Mouse (Mus musculus) brain, embryonic 14.5 days (tissue): ENCODE data around the gene Msh4. TPM values are rescaled to one million over a fixed set of nuclear protein-coding genes. Genes with fewer than 3 reads are reported as not detected.

Experiments used
- DNase-seq: peaks from one replicate; pipeline ENCODE4 v3.0.0-alpha.2; 2011; ENCODE audit warnings: low read depth
- CTCF ChIP-seq: fragments of 200-500 bp; IDR thresholded peaks from 2 replicates; pipeline ENCODE4 v1.5.1; 2012; ENCODE audit warnings: inconsistent platforms, mild to moderate bottlenecking, moderate library complexity, borderline replicate concordance; ENCODE audit not compliant: insufficient read depth, insufficient read length; ENCODE audit errors: extremely low read depth
- POLR2A ChIP-seq: fragments of 200-500 bp; IDR thresholded peaks from 2 replicates; pipeline ENCODE4 v1.6.1; 2012; ENCODE audit warnings: mild to moderate bottlenecking, inconsistent platforms, borderline replicate concordance; ENCODE audit not compliant: poor library complexity, insufficient read depth, insufficient read length, severe bottlenecking; ENCODE audit errors: extremely low read depth
- polyA plus RNA-seq: library from polyadenylated mRNA; depleted of rRNA; stranded (reverse); fragments of >200 nt; gene quantifications from 2 replicates; pipeline ENCODE4 v1.2.3, GENCODE M21; 2012

Msh4 gene
- polyA plus RNA-seq, 1 experiment = 0.22 TPM

DNA sequence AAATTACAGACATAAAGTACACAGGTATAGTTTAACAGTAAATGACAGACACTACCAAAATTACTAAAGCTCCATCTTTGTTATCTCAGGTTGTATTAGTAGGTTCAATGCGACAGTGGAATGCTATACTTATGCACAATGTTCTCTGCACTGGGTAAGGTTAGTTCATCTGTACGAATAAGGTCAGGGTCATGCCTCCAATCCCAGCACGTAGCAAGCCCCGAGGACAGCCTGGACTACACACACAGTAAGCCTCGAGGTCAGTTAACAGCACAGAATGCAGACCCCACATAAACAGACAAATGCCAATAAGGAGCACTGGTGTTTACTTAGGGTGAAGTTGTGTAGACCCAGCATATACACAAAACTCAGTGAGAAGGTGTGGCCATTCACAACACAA is 3.0 kb upstream of the Msh4 start:
- TF ChIP-seq CTCF (no peak), POLR2A (no peak)
- DNase-seq = no peak

DNA sequence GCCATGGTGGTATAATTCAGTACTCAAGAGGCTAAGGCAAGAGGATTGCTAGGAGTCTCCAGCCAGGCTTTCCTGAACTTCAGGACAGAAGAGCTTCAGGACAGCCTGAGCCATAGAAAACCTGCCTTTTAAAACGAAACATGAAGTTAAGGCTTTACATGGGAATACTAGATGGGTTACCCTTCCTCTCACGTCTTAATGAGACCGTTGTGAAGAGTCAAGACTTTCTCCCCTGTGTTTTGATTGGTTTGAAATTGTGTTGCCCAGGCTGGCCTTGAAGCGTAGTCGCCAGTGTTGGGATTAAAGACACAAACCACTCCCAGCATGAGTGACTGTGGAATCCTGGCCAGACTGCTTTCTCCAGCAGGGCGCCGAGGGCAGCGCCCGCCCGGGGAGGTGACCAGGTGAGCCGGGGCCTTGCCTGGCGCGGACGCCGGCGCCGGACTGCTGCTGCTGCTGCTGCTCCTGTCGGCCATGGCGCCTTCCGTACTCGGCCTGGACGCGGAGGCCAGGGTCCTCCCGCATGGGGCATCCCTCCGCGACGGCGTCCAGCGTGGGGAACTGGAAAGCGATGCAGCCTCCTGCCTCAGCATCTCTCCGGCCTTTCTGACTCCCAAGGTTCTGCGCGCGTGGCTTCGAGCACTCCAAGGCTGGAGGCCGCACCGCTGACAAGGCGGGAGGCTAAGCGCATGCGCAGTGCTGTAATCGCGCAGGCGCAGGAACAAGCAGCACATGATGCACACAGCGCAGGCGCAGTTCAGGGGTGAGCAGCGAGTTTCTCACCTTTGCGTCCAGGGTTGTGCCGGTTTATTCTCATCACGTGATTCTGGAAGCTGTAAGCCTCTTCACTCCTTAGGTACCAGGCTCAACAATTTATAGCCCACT is 445 bp downstream of the Msh4 start:
- TF ChIP-seq CTCF (no peak), POLR2A (no peak)
- no peak for DNase-seq

DNA sequence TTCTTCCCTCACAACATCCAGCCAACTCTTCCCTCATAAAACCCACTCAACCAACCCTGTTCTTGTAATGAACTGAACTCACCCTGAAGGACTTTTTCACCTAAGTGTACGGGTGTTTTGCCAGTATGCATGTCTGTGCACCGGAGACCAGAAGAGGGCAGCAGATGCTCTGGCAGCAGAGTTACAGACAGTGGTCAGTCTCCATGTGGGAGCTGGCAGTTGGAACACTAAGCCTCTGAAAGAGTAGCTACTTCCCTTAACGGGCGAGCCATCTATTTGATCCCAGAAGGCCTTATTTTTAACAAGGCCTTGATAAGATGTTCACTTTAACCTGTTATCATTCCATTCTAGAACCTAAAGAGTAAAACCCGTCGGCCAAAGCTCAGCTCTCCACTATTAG is 1.4 kb downstream of the Msh4 start:
- TF ChIP-seq POLR2A (no peak), CTCF (peak; percentile 65)
- DNase-seq = peak; percentile 56

DNA sequence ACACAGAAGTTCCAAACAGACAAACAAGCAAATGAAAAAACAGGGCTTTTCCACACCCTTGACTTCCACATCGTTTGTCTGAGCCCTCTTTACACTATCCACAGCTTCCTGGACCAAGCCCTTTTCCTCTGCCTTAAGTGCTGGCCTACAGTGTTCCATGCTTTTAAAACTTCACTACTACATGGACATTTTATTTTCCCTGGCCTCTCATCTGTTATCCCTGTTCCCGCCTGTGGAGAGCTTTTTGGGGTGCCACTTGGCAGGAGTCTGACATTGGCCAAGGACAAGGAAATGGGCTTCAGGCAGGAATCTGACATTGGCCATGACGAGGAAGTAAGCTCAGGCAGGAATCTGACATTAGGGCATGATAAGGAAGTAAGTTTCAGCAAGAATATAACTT is 3.3 kb downstream of the Msh4 start:
- TF ChIP-seq CTCF (no peak), POLR2A (no peak)
- no peak for DNase-seq

DNA sequence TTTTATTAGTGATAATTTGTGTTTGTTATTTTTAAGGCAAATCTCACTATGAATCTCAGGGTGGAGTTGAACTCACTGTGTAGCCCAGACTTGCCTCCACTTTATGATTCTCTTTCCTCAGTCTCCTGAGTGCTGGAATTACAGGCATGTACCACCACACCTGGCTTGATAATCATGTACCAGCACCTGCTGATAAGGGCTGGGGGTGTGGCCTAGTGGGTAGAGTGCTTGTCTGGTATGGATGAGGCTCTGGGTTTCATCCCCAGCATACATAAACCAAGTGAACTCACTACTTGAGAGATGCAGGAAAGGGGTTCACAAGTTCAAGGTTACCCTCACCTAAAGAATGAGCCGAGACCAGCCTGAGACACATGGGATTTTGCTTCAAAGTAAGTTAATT is 4.0 kb downstream of the Msh4 start:
- no peak for DNase-seq
- TF ChIP-seq CTCF (no peak), POLR2A (no peak)

DNA sequence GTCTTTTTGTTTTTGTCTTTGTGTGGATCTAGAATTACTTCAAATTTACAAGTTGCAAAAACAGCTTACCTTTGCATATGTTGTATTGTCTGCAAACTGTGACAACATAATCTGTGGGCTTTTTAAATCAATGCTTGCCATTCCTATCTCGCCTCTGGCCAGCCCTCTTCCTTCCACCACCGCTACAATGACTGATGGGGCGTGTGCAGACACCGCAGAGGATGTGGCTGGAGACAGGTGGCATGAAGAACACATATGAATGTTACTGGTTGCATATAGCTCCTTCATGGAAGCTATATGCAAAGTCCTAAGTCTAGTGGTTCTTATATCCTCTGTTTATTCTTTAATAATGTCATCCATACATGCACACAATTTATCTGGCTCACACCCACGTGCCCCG is 8.7 kb downstream of the Msh4 start:
- no peak for TF ChIP-seq POLR2A
- TF ChIP-seq CTCF = no peak

DNA sequence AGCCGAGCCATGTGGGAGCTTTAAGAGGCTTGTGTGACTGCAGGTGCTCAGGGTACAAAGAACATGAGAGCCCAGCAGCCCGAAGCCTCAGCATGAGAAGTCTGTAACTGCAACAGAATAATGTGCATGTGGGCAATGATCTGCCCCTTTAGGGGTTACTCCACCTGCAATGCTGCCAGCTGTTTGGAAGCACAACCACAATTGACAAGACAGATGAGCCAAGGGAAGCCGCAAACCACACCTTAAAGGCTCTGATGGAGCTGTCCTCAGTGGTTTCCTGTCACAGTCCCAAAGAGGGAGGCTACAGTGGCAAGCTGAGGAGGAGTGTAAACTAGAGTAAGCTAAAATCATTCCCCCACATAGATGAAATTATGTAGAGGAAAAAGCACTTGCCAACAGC is 10.5 kb downstream of the Msh4 start:
- TF ChIP-seq POLR2A = no peak
- TF ChIP-seq CTCF = no peak

More for the DNA sequence above, 8.7 kb downstream of the Msh4 start:
- DNase-seq = no peak

DNA sequence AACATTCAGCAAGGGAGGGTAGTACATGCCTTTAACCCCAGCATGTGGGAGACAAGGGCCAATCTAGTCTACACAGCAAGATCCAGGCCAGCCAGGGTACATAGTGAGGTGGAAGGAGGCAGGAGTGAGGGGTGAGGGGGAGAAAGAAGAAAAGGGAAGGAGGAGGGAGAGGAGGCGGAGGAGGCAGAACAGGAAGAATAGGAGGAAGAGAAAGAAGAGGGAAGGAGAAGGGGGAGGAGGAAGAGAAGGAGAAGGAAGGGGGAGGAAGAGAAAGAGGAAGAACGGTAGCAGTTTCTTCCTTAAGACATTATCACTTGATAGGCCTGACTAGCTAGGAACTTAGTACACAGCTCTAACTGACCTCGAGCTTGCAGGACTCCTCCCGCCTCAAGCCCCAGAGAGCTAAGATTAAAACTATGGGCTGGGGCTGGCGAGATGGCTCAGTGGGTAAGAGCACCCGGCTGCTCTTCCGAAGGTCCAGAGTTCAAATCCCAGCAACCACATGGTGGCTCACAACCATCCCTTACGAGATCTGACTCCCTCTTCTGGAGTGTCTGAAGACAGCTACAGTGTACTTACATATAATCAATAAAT is 16.7 kb downstream of the Msh4 start:
- no peak for DNase-seq
- TF ChIP-seq CTCF (no peak), POLR2A (no peak)

More for the DNA sequence above, 10.5 kb downstream of the Msh4 start:
- DNase-seq = no peak

DNA sequence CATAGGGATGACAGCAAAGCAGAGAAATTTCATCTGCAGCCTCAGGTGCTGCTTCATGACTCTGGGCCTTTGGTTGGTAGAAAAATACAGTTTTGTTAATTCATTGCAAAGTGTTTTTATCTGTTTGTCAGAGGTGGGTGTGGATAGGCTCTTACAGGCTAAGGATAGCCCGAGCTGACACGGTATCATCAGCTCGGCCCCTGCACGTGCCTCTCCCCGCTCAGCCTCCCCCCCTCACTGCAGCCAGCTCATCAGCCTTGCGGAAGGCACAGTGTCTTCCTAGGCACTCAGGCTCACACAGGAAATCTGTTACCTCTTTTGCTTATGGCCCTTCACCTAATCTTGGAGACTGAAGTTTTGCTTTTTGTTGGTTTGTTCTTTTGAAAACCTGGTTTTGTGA is 17.8 kb downstream of the Msh4 start:
- no peak for DNase-seq
- no peak for TF ChIP-seq POLR2A
- TF ChIP-seq CTCF = no peak

DNA sequence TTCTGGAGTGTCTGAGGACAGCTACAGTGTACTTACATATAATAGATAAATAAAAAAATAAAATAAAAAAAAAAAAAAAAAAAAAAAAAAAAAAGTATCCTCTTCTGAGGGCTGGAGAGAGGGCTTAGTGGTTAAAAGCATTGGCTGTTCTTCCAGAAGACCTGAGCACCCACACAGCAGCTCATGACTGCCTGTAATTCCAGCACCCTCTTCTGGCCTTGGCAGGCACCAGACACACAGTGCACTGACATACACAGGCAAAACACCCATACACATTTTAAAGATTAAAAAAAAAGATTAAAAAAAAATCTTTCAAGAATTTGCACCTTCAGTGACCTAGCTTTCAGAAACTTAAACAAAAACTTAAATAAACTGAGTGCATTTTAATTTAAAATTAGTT is 19.6 kb downstream of the Msh4 start:
- no peak for TF ChIP-seq POLR2A
- TF ChIP-seq CTCF = peak; percentile 20; the same call in 1 of the 2 replicates
- DNase-seq = peak; percentile 23

DNA sequence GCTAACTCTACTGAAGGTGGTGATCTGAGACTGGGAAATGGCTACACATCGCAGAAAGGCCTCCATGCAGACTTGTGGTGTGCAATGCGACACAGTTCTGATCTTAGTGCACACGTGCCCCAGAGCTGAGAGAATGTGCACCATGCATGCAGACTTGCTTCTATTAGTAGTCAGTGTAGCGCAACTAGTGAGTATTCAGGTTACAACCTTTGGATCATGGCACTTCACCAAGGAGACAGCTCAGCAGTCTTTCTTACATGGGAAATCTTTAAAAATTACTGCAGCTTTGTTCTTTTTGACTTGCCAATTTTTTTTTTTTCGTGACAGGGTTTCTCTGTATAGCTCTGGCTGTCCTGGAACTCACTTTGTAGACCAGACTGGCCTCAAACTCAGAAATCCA is 34.5 kb downstream of the Msh4 start:
- DNase-seq = no peak
- TF ChIP-seq CTCF (no peak), POLR2A (no peak)
